Mouse (Mus musculus): ENCODE results near the gene Klhl5.

- TF ChIP-seq CTCF (IDR thresholded peaks at IDR 0.05; ENCODE audit: low read depth) (no peak), EP300 (IDR thresholded peaks at IDR 0.05; ENCODE audit: low read depth) (no peak)
Measured at GRCm38 (mm10) chr5:65089707-65090106, 17.6 kb upstream of the Klhl5 start.
